Mouse (Mus musculus) neural tube, embryonic 12.5 days (tissue): ENCODE data around the gene Hadh. TPM values are rescaled to one million over a fixed set of nuclear protein-coding genes. Genes with fewer than 3 reads are reported as not detected.

Experiments used
- polyA plus RNA-seq: library from polyadenylated mRNA; unstranded; fragments of >200 nt; fragmentation: Nextera tagmentation; extraction: Ambion mirVana; gene quantifications from 2 replicates; pipeline ENCODE4 v1.2.1, GENCODE M21; 2016

Gene Hadh
- polyA plus RNA-seq, 1 experiment from 2014 or later, result 48.2 TPM

Other genes starting within 250 kb of the Hadh start
- 15.2 and 16.3 TPM in 2 replicates for gene Lef1, start 161.6 kb downstream of the Hadh start, polyA plus RNA-seq
- gene Cyp2u1, start 31.1 kb upstream of the Hadh start, polyA plus RNA-seq, result 4.0 and 4.3 TPM in 2 replicates
- gene Sgms2, start 219.3 kb upstream of the Hadh start, polyA plus RNA-seq, result 1.3 and 1.7 TPM in 2 replicates